Mouse (Mus musculus): ENCODE results near the gene Eif4g3. TPM values are rescaled to one million over a fixed set of nuclear protein-coding genes. Genes with fewer than 3 reads are reported as not detected.

Gene Eif4g3
- total and polyA plus RNA-seq, 3 experiments = 22.8 to 63.7 TPM; not detected in 1

DNA sequence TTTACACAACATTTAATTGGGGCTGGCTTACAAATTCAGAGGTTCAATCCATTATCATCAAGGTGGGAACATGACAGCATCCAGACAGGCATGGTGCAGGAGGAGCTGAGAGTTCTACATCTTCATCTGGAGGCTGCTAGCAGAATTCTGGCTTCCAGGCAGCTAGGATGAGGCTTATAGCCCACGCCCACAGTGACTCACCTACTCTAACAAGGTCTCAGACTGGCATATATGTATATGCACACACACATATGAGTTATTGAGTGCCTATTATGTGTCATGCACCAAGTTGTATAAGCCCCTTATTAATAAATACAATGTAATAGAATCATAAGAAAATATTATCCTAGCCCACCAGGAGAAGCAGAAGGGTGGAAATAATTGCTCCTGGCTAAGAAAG, 10.0 kb upstream of the Eif4g3 start:
- no peak overlapping the region for H3K4me3 ChIP-seq (ENCODE audit: control insufficient read depth in 1 of 2, insufficient read depth in 1 of 2, low read depth in 2 of 2, low read length in 2 of 2)
- no peaks in the 10 kb centered on the region for H3K79me2 ChIP-seq (ENCODE audit: control insufficient read depth, insufficient read depth, low read length, poor library complexity)
- no peak overlapping the region for H3K9ac ChIP-seq (ENCODE audit: control insufficient read depth, low read depth, low read length, poor library complexity, severe bottlenecking)
- no peaks in the 10 kb centered on the region for H3K4me1 ChIP-seq (ENCODE audit: control insufficient read depth in 1 of 2, insufficient read depth in 2 of 2, low read length in 2 of 2)
- TF ChIP-seq HCFC1 (IDR thresholded peaks at IDR 0.05; ENCODE audit: low read depth, low read length) (no peak), POLR2AphosphoS5 (IDR thresholded peaks at IDR 0.05; ENCODE audit: borderline replicate concordance, low read depth, low read length) (no peak), MXI1 (IDR thresholded peaks at IDR 0.05; ENCODE audit: low read depth, low read length) (no peak), GABPA (IDR thresholded peaks at IDR 0.05; ENCODE audit: low read depth, low read length) (no peak), UBTF (IDR thresholded peaks at IDR 0.05; ENCODE audit: borderline replicate concordance, insufficient read depth, low read depth, low read length) (no peak), SIN3A (IDR thresholded peaks at IDR 0.05; ENCODE audit: low read length) (no peak), MAX (IDR thresholded peaks at IDR 0.05; ENCODE audit: low read length) (no peak), MYB (IDR thresholded peaks at IDR 0.05; ENCODE audit: low read depth, low read length) (no peak), NRF1 (IDR thresholded peaks at IDR 0.05; ENCODE audit: insufficient read depth, low read depth, low read length, poor library complexity, severe bottlenecking) (no peak)
- no peaks in the 10 kb centered on the region for H3K36me3 ChIP-seq (ENCODE audit: control insufficient read depth in 1 of 2, insufficient read depth in 2 of 2, low read length in 2 of 2)
- no peaks in the 10 kb centered on the region for H3K27me3 ChIP-seq (ENCODE audit: control insufficient read depth in 1 of 2, insufficient read depth in 2 of 2, low read length in 2 of 2)
- no peak overlapping the region for H3K27ac ChIP-seq (ENCODE audit: control insufficient read depth, low read depth, low read length)
- no peak for DNase-seq (ENCODE audit: low read depth, low spot score)
- H3K9me3 ChIP-seq (replicated peaks; ENCODE audit: insufficient read depth, low read length) = no peaks in the 10 kb centered on the region

DNA sequence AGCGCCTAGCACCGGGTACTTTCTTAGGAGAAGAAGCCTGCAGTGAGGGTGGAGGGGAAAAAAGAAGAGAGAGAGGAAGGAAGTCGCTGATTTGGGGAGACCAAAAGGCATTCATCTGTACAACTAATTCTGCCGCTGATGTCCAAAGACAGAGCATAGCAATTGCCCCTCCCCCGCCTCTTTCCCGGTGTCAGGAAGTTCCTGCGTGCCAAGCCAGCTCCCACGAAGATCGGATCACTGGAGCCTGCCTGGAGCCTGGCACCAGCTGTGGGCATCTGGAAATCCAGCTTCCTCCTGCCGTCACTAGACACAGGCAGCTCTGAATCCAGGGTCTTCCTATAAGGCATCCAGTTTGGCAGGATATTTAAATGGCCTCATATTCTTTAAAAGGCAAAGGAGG, 8.6 kb upstream of the Eif4g3 start:
- no peaks in the 10 kb centered on the region for H3K79me2 ChIP-seq (ENCODE audit: control insufficient read depth, insufficient read depth, low read length, poor library complexity)

GRCm38 (mm10) chr4:137984746-137985145, 8.1 kb upstream of the Eif4g3 start:
- no peak overlapping the region for H3K9ac ChIP-seq (ENCODE audit: control insufficient read depth, low read depth, low read length, poor library complexity, severe bottlenecking)
- no peaks in the 10 kb centered on the region for H3K79me2 ChIP-seq (ENCODE audit: control insufficient read depth, insufficient read depth, low read length, poor library complexity)
- no peaks in the 10 kb centered on the region for H3K27me3 ChIP-seq (ENCODE audit: control insufficient read depth in 1 of 2, insufficient read depth in 2 of 2, low read length in 2 of 2)

More for the DNA sequence above, 8.6 kb upstream of the Eif4g3 start:
- no peak overlapping the region for H3K9ac ChIP-seq (ENCODE audit: control insufficient read depth, low read depth, low read length, poor library complexity, severe bottlenecking)
- no peaks in the 10 kb centered on the region for H3K36me3 ChIP-seq (ENCODE audit: control insufficient read depth in 1 of 2, insufficient read depth in 2 of 2, low read length in 2 of 2)
- H3K27ac ChIP-seq (ENCODE audit: control insufficient read depth, low read depth, low read length) = no peak overlapping the region
- no peak overlapping the region for H3K4me3 ChIP-seq (ENCODE audit: control insufficient read depth in 1 of 2, insufficient read depth in 1 of 2, low read depth in 2 of 2, low read length in 2 of 2)
- H3K27me3 ChIP-seq (ENCODE audit: control insufficient read depth in 1 of 2, insufficient read depth in 2 of 2, low read length in 2 of 2) = no peaks in the 10 kb centered on the region
- no peaks in the 10 kb centered on the region for H3K4me1 ChIP-seq (ENCODE audit: control insufficient read depth in 1 of 2, insufficient read depth in 2 of 2, low read length in 2 of 2)
- H3K9me3 ChIP-seq (replicated peaks; ENCODE audit: insufficient read depth, low read length) = no peaks in the 10 kb centered on the region
- no peak for DNase-seq (ENCODE audit: low read depth, low spot score)
- TF ChIP-seq EP300 (IDR thresholded peaks at IDR 0.05; ENCODE audit: low read depth in 1 of 2, low read length in 2 of 2) (no peak), CHD1 (IDR thresholded peaks at IDR 0.05; ENCODE audit: low read depth, low read length) (no peak)

More at GRCm38 (mm10) chr4:137984746-137985145, 8.1 kb upstream of the Eif4g3 start:
- Histone ChIP-seq H3K36me3 (ENCODE audit: control insufficient read depth in 1 of 2, insufficient read depth in 2 of 2, low read length in 2 of 2) (no peaks in the 10 kb centered on the region), H3K27ac (ENCODE audit: control insufficient read depth, low read depth, low read length) (no peak overlapping the region), H3K4me1 (ENCODE audit: control insufficient read depth in 1 of 2, insufficient read depth in 2 of 2, low read length in 2 of 2) (no peaks in the 10 kb centered on the region), H3K9me3 (replicated peaks; ENCODE audit: insufficient read depth, low read length) (no peaks in the 10 kb centered on the region), H3K4me3 (ENCODE audit: control insufficient read depth in 1 of 2, insufficient read depth in 1 of 2, low read depth in 2 of 2, low read length in 2 of 2) (no peak overlapping the region)
- no peak for DNase-seq (ENCODE audit: low read depth, low spot score)
- no peak for TF ChIP-seq MEF2A (IDR thresholded peaks at IDR 0.05; ENCODE audit: extremely low read depth, insufficient replicate concordance, low read depth, low read length, poor library complexity, severe bottlenecking)
- TF ChIP-seq TCF12 (IDR thresholded peaks at IDR 0.05; ENCODE audit: low read depth, low read length) = no peak
- TF ChIP-seq ETS1 (IDR thresholded peaks at IDR 0.05; ENCODE audit: low read depth, low read length) = no peak
- no peak for TF ChIP-seq RAD21 (IDR thresholded peaks at IDR 0.05; ENCODE audit: low read depth, low read length)
- TF ChIP-seq ZC3H11A (IDR thresholded peaks at IDR 0.05; ENCODE audit: low read depth, low read length) = no peak
- TF ChIP-seq MAX (IDR thresholded peaks at IDR 0.05; ENCODE audit: low read length) = no peak
- TF ChIP-seq CHD1 (IDR thresholded peaks at IDR 0.05; ENCODE audit: low read depth, low read length) = no peak
- no peak for TF ChIP-seq CHD2 (IDR thresholded peaks at IDR 0.05; ENCODE audit: low read length)
- no peak for TF ChIP-seq KAT2A (conservative IDR thresholded peaks at IDR 0.05; ENCODE audit: low read depth, low read length)
- TF ChIP-seq UBTF (IDR thresholded peaks at IDR 0.05; ENCODE audit: borderline replicate concordance, insufficient read depth, low read depth, low read length) = no peak
- TF ChIP-seq ZKSCAN1 (IDR thresholded peaks at IDR 0.05; ENCODE audit: low read depth, low read length) = no peak
- TF ChIP-seq E2F4 (IDR thresholded peaks at IDR 0.05; ENCODE audit: borderline replicate concordance, low read depth, low read length) = no peak
- TF ChIP-seq CTCF (IDR thresholded peaks at IDR 0.05 in 2 of 3, conservative IDR thresholded peaks at IDR 0.05 in 1 of 3; ENCODE audit: control insufficient read depth in 1 of 3, insufficient read depth in 1 of 3, low read depth in 2 of 3, low read length in 3 of 3, poor library complexity in 1 of 3, severe bottlenecking in 1 of 3) = no peak
- no peak for TF ChIP-seq ZMIZ1 (IDR thresholded peaks at IDR 0.05; ENCODE audit: low read depth, low read length)
- no peak for TF ChIP-seq MXI1 (IDR thresholded peaks at IDR 0.05; ENCODE audit: low read depth, low read length)
